Mouse (Mus musculus) limb, embryonic 10.5 days (tissue): ENCODE measurements around the gene Usp33. TPM values are rescaled to one million over a fixed set of nuclear protein-coding genes. Genes with fewer than 3 reads are reported as not detected.

ENCODE experiments used
- DNase-seq: peaks from one replicate; pipeline ENCODE4 v3.0.0-alpha.2; 2017; ENCODE audit warnings: low spot score
- H3K27ac ChIP-seq: fragments of 300-500 bp; sonication (generic); 2 replicates; pipeline ENCODE4 v1.5.1; 2016; ENCODE audit warnings: mild to moderate bottlenecking
- H3K27me3 ChIP-seq: fragments of 300-500 bp; sonication (generic); 2 replicates; pipeline ENCODE4 v1.6.1; 2016; ENCODE audit warnings: low read depth, mild to moderate bottlenecking; ENCODE audit not compliant: poor library complexity, severe bottlenecking
- H3K36me3 ChIP-seq: fragments of 300-500 bp; sonication (generic); 2 replicates; pipeline ENCODE4 v1.6.1; 2016; ENCODE audit warnings: mild to moderate bottlenecking, moderate library complexity
- H3K4me1 ChIP-seq: fragments of 300-500 bp; sonication (generic); 2 replicates; pipeline ENCODE4 v1.6.1; 2016
- H3K4me3 ChIP-seq: fragments of 300-500 bp; sonication (generic); 2 replicates; pipeline ENCODE4 v1.5.1; 2016; ENCODE audit warnings: mild to moderate bottlenecking, moderate library complexity
- H3K9me3 ChIP-seq: fragments of 300-500 bp; sonication (generic); replicated peaks from 2 replicates; pipeline ENCODE4 v1.6.1; 2016; ENCODE audit warnings: mild to moderate bottlenecking
- WGBS: fragments of 180-500 bp; shearing (Covaris S2); methylation state at CpG from one replicate; pipeline ENCODE4 v1.1.7; 2016; 5-methylcytosine and 5-hydroxymethylcytosine counted together
- polyA plus RNA-seq: library from polyadenylated mRNA; unstranded; fragments of >200 nt; fragmentation: Nextera tagmentation; extraction: Ambion mirVana; gene quantifications from 2 replicates; pipeline ENCODE4 v1.2.1, GENCODE M21; 2016

Gene Usp33
- polyA plus RNA-seq, 1 experiment from 2014 or later, result 52.0 TPM

DNA sequence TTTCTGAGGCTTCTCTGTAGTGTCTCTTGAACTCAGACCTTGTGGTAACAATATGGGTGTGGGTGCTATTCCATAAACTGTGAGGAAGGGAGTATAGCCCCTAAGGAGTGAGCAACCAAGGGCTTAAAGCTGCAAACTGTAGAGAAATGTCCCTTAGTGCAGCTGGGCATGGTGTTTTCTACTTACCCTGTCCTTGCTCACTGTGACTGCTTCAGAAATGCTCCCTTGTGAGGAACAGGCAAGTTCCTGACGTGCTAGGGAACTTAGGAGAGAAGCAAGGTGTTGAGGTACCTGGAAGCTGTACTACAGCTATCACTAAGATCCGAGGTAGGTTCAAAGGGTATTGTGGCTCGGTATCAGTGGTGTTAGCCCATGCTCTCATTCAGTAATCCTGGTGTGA lies 4.2 kb downstream of the Usp33 start:
- no peak overlapping the region for H3K4me3 ChIP-seq
- DNase-seq, result no peak
- peaks cover 26% of the 10 kb centered on the region for H3K4me1 ChIP-seq
- peaks cover 8% of the 10 kb centered on the region; the same call in 1 of the 2 replicates for H3K36me3 ChIP-seq
- no peaks in the 10 kb centered on the region for H3K9me3 ChIP-seq
- 84% methylated on average over 3 of the region's 3 CpGs for WGBS
- H3K27ac ChIP-seq, result no peak overlapping the region
- H3K27me3 ChIP-seq, result no peaks in the 10 kb centered on the region

DNA sequence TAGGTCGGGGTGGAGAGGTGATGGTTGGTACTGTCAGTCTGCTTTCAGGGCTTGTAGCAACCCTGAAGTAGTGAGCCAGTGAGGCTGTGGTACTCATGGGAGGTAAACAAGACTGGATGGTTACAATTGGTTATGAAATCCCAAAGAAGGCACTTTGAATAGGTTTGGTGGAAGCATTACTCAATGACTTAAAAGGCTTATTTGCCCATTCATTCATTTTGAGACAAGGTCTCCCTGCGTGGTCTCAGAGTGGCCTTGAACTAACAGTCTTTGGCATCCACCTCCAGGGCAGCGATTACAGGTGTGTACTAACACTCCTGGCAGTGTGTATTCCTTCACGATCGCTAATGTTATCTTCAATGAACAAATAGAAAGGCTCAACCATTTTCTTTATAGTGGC lies 4.7 kb downstream of the Usp33 start:
- 87% methylated on average over 5 of the region's 5 CpGs for WGBS
- no peak overlapping the region for H3K4me3 ChIP-seq
- peaks cover 8% of the 10 kb centered on the region; the same call in 1 of the 2 replicates for H3K36me3 ChIP-seq
- H3K4me1 ChIP-seq, result peaks cover 25% of the 10 kb centered on the region
- no peaks in the 10 kb centered on the region for H3K27me3 ChIP-seq
- no peak overlapping the region for H3K27ac ChIP-seq
- no peak for DNase-seq
- no peaks in the 10 kb centered on the region for H3K9me3 ChIP-seq

DNA sequence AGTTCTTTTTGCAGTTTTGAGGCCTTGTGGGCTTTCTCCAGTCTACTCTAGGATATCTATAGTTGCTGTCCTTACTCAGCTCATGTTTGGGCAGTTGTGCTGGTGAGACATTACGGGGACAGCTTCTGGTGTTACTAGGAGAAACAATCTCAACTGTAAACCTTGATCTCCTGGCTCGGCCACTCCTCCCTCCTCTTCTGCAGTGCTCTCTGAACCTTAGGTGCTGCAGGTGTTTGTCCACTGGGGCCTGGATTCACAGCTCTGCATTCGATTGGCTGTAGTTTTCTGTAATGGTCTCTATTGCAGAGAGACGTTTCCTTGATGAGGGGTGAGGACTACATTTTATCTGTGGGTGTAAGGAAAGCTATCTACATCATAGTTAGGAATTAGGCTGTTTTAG lies 6.0 kb downstream of the Usp33 start:
- Histone ChIP-seq H3K36me3 (peaks cover 8% of the 10 kb centered on the region; the same call in 1 of the 2 replicates), H3K9me3 (no peaks in the 10 kb centered on the region), H3K27me3 (no peaks in the 10 kb centered on the region), H3K4me1 (peaks cover 18% of the 10 kb centered on the region), H3K27ac (no peak overlapping the region), H3K4me3 (no peak overlapping the region)
- DNase-seq, result no peak
- WGBS, result 83% methylated on average over 4 of the region's 4 CpGs

DNA sequence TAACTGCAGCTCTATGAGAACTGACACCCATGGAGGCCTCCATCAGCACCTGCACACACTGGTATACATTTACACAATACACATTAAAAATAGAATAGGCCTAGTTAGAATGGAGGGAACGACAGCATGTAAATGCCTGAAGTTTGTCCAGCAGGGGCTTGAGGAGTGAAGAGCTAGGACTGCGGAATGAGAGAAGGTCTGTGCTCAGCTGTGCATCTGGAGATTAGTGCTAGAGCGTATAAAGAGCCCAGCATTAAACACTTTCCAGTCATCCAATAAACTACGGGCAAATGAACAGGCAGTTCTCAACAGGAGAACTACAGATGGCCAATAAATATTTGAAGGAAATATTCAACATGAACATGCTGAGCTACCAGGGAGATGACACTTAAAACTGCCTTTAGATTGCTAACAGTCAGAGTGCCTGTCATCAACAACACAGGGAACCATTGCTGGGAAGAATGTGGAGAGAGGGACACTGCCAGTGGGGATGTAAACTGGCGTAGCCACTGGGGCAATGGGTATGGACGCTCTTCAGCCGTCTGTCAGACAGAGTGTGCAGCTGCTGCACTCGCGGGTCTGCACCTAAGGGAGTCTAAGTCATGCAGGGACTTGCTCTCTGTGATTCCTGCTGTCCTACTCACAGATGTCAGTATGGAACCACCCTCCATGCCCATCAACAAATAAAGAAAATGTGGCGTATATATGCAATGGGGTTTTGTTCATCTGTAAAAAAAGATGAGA lies 7.3 kb downstream of the Usp33 start:
- no peak for DNase-seq
- H3K27ac ChIP-seq, result no peak overlapping the region
- H3K4me3 ChIP-seq, result no peak overlapping the region
- H3K36me3 ChIP-seq, result peaks cover 11% of the 10 kb centered on the region
- peaks cover 16% of the 10 kb centered on the region for H3K4me1 ChIP-seq
- H3K27me3 ChIP-seq, result no peaks in the 10 kb centered on the region
- no peaks in the 10 kb centered on the region for H3K9me3 ChIP-seq
- 91% methylated on average over 10 of the region's 10 CpGs for WGBS

DNA sequence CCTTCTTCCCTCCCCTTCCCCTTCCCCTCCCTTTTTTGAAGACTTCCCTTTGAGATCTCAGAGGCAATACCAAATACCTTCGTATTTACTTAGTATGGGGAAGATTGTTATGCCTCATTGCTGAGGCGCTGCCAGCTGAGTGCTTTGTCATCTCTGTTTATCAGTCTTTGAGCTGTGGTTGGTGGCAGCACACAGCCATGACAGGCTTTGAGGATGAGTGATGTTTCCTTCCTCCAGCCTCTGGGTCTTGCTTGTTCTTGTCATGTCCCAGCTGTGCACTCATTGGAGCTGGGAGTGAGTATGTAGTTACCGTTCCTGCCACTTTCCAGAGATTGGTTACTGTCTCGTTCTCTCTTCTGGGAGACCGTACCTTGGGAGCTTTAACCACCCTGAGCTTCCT lies 9.1 kb downstream of the Usp33 start:
- Histone ChIP-seq H3K4me3 (no peak overlapping the region), H3K36me3 (peaks cover 19% of the 10 kb centered on the region), H3K4me1 (peaks cover 12% of the 10 kb centered on the region), H3K27me3 (no peaks in the 10 kb centered on the region), H3K9me3 (no peaks in the 10 kb centered on the region), H3K27ac (no peak overlapping the region)
- DNase-seq, result no peak
- WGBS, result 74% methylated on average over 5 of the region's 5 CpGs

DNA sequence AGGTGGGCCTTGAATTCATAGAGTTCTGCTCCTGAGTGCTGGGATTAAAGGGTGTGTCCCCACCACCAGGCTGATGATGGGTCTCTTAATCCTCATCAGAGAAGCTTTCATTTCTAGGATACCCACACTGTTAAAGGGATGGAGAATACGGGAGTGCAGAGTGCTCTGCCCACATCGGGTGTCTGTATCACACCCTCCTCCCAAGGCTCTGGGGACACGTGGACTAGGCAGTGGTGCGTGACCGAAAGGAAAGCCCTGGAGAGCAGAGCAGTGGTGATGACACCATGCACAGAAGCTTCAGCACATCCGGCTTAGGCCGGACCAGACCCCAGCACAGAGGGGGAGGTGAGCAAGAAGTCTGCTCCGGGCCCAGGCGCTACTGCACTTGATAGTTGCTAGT lies 10.5 kb downstream of the Usp33 start:
- WGBS, result 90% methylated on average over 9 of the region's 9 CpGs

DNA sequence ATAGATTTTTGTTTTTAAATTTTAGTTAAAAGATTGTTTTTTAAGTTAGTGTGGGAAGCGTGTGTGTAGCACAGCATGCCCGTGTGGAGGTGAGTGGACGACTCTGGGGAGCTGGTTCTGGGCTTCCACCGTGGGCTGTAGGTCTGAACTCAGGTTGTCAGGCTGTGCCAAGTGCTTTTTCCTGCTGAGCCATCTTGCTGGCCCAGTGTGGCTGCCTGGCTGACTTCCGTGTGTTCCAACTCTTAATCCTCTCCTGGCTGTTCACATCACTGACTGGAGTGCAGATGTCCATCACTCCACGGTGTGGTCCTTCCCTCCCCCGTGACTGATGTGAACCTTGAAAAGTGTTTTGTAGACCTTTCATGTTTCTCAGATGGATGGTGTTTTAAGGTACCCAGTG lies 12.9 kb downstream of the Usp33 start:
- Histone ChIP-seq H3K27ac (no peak overlapping the region), H3K9me3 (no peaks in the 10 kb centered on the region), H3K27me3 (no peaks in the 10 kb centered on the region), H3K4me1 (no peaks in the 10 kb centered on the region), H3K36me3 (peaks cover 57% of the 10 kb centered on the region), H3K4me3 (no peak overlapping the region)
- WGBS, result 90% methylated on average over 7 of the region's 7 CpGs
- DNase-seq, result no peak

More for the DNA sequence above, 10.5 kb downstream of the Usp33 start:
- no peak overlapping the region for H3K27ac ChIP-seq
- no peak overlapping the region for H3K4me3 ChIP-seq
- DNase-seq, result no peak
- peaks cover 33% of the 10 kb centered on the region for H3K36me3 ChIP-seq
- no peaks in the 10 kb centered on the region for H3K27me3 ChIP-seq
- H3K9me3 ChIP-seq, result no peaks in the 10 kb centered on the region
- no peaks in the 10 kb centered on the region for H3K4me1 ChIP-seq

DNA sequence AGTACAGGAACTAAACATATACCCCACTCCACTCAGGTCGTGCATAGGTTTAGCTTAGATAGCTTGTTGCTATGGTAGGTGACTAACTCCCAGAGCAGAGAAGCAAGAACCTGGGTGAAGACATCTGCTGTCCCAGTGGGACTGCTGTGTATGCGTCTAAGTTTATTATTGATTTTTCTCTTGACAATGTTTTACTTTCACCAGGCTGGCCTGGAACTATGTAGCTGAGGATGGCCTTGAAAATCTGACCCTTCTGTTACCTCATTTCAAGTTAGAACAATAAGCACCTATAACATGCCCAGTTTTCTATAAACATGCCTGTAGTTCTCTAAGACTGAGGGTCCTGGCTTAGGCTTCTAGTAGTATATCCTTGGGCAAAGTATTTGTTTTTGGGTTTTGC lies 17.9 kb downstream of the Usp33 start:
- DNase-seq, result no peak
- 95% methylated on average over 2 of the region's 2 CpGs for WGBS
- Histone ChIP-seq H3K27ac (no peak overlapping the region), H3K27me3 (no peaks in the 10 kb centered on the region), H3K36me3 (peaks cover 96% of the 10 kb centered on the region), H3K4me1 (no peaks in the 10 kb centered on the region), H3K9me3 (no peaks in the 10 kb centered on the region), H3K4me3 (no peak overlapping the region)

DNA sequence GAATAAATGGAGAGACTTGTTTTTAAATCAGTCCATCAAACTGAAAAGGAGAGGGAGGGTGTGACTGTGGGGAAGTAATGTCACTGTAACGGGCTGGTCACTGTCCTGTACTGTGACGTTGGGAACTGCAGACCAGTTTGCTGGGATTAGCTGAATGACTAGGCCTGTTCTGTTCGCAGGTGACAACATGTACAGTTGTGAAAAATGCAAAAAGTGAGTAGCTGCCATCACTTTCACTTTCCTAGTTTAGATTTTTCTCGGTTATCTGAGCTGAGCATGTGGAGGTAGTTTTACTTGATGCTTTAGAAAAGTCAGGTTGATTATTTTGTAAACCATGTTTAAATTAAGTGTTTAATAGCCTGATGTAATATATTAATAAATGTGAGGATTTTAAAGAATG lies 29.8 kb downstream of the Usp33 start:
- no peak overlapping the region for H3K4me3 ChIP-seq
- no peak overlapping the region for H3K27ac ChIP-seq
- 90% methylated on average over 4 of the region's 4 CpGs for WGBS
- H3K27me3 ChIP-seq, result no peaks in the 10 kb centered on the region
- H3K36me3 ChIP-seq, result peaks cover 96% of the 10 kb centered on the region
- H3K9me3 ChIP-seq, result no peaks in the 10 kb centered on the region
- DNase-seq, result no peak
- no peaks in the 10 kb centered on the region for H3K4me1 ChIP-seq

DNA sequence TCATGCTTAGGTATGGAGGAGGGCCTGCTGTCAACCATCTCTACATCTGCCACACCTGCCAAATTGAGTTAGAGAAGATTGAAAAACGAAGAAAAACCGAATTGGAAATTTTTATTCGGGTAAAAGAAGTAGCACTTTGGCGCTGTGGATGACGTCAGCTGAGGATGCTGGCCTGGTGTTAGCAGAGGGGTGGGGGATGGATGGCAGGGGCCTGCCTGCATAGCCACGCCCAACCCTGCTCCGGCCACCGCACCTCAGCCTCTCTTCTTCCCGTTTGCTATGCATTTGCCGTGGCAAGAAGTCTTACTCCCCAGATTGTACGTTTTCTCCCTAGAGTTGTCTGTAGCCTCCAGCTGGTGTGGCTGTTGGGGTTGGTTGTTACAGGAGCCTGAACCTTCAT lies 37.8 kb downstream of the Usp33 start:
- H3K27ac ChIP-seq, result no peak overlapping the region
- peaks cover 85% of the 10 kb centered on the region for H3K36me3 ChIP-seq
- no peak overlapping the region for H3K4me3 ChIP-seq
- H3K9me3 ChIP-seq, result no peaks in the 10 kb centered on the region
- H3K27me3 ChIP-seq, result no peaks in the 10 kb centered on the region
- no peaks in the 10 kb centered on the region for H3K4me1 ChIP-seq
- 72% methylated on average over 11 of the region's 11 CpGs for WGBS
- no peak for DNase-seq

DNA sequence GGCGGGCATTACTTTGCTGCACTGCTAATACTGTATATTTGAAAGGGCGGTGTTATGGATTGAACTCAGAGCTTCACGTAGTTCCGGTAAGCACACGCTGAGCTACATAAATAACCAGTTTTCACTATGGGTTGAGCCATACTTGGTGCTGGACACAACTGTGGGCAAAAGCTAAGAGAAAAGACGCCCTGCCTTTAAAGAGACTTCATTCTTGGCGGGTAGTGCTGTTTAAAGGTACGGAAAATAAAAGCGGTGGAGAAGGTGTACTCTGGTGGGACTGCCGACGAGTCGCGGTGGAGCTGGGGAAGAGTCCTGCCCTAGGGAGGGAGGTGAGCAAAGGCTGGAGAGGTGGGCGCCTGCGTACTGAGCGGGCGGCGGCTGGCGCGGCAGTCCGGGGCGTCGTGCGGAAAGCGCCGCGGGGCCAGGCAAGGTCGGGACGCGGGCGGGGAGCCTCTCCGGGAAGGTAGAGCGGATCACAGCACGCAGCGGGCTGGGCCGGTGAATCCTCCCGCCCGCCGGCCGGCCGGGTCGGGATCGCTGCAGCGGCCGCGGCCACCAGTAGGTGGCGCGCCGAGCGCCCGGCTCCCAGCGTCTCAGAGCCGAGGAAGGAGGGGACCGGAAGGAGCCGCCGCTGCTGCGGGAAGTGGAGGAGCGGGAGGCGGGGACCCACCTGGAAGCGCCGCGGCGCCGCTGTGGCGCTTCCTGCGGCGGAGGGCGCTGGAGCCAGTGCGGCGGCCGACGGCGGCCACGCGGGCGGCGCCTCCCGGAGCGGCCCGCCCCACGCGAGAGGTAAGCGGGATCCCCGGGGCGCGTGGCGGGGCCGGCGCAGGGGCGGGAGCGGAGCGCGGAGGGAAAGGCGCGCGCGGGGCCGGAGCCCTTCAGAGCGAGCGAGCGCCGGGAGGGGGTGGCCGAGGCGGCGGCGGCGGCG lies 49.3 kb downstream of the Usp33 start, which contains the start of gene Zzz3:
Gene Zzz3 (plus strand): TSS at position 124 of the 928 bp plus-strand sequence.
- peak within 1 kb of the TSS; percentile 99 for H3K27ac ChIP-seq
- peak; percentile 93 for DNase-seq
- H3K9me3 ChIP-seq, result no peaks in the 10 kb centered on the region
- H3K4me1 ChIP-seq, result peaks cover 25% of the 10 kb centered on the region
- no peaks in the 10 kb centered on the region for H3K27me3 ChIP-seq
- peak within 1 kb of the TSS; percentile 81 for H3K4me3 ChIP-seq
- peaks cover 48% of the 10 kb centered on the region for H3K36me3 ChIP-seq
- 1% methylated on average over 104 of the region's 108 CpGs for WGBS

DNA sequence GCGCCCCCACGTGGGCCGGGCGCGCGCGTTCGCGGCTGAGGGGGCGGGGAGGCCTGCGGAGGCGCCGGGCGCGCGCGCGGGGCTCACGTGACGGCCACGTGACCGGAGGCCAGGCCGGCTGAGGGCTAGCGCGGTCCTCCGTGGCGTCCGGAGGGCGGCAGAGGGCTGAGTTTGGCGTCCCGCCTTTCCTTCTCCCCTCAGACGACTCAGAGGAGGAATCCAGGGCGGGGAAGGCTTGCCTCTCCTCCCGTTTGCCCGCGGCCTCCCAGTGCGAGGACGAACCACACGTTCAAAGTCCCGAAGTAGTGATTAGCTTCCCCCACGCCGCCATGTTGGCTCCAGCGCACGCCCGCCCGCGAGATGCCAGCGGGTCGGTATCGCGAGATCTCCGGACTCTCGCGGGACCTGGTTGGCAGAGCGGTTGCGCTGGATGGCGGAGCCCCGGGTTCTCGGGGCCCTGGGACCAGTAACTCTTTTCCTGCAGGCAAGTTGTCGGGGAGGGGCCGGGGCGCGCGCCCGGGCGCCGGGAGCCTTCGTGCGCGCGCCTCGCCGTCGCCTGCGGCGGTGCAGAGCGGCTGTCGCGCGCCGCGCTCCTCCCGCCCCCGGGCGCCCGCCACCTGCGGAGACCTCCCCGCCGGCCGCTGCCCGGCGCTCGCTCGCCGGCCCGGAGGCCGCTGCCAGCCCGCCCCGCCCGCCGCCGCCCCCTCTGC lies 50.2 kb downstream of the Usp33 start:
- DNase-seq, result peak; percentile 97
- Histone ChIP-seq H3K27ac (peak overlapping the region; percentile 99), H3K4me3 (peak overlapping the region; percentile 81), H3K4me1 (peaks cover 25% of the 10 kb centered on the region), H3K27me3 (no peaks in the 10 kb centered on the region), H3K36me3 (peaks cover 40% of the 10 kb centered on the region), H3K9me3 (no peaks in the 10 kb centered on the region)
- WGBS, result 3% methylated on average over 97 of the region's 102 CpGs

DNA sequence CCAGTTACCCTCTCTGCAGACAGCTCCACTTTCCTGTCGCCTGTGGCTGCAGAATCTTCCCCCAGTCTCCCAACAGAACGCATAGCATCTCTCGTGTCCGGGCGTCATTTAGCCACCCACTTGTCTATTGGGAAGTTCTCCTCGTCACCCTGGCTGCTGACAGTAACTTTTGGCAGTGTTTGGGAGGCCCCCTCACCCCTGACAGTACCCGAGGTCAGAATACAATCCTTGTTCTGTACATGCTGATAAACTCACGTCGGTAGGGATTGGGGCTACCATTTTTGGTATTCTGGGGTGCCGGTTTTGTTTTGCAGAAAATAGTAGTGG lies 50.7 kb downstream of the Usp33 start:
- Histone ChIP-seq H3K36me3 (peaks cover 35% of the 10 kb centered on the region), H3K9me3 (no peaks in the 10 kb centered on the region), H3K27me3 (no peaks in the 10 kb centered on the region), H3K4me3 (peak overlapping the region; percentile 81), H3K27ac (peak overlapping the region; percentile 99), H3K4me1 (peaks cover 27% of the 10 kb centered on the region)
- 3% methylated on average over 10 of the region's 10 CpGs for WGBS
- no peak for DNase-seq
